Comparison of ENCODE assay signal across 11 mouse cellular contexts in genomic region chr2:101172806-101173205, GRCm38 (mm10).
A peak's percentile ranks its signal among the peaks of the same experiment; 100 is the strongest.
DNase-seq lines count a peak whose midpoint lies in the region; ATAC-seq and TF ChIP-seq lines count a peak whose summit lies in the region.
"Had no signal": no experiment of that assay in that cellular context is flagged by ENCODE, and none has a peak within 500 bp of the region (broad histone marks: within the 10 kb centered on the region; RNA-seq: fewer than 3 reads in every experiment).

No protein-coding gene starts in this region.

- no peak for DNase-seq in stomach, postnatal 0 days (ENCODE audit: low spot score)
- peak; percentile 39 to 58 for DNase-seq in frontal cortex, adult 2 months (ENCODE audit: extremely low spot score in 1 of 2, low spot score in 1 of 2)
- DNase-seq in mesoderm, embryonic 11.5 days (ENCODE audit: low read depth, low spot score): peak; percentile 83
- no peak for DNase-seq in gastrocnemius, adult 8-10 months (ENCODE audit: low spot score in 2 of 2)
- DNase-seq in testis, postnatal 14 days (ENCODE audit: low spot score): no peak
- DNase-seq in heart, postnatal 25 days (ENCODE audit: low spot score): no peak
- no peak for DNase-seq in heart, adult 11 months
- DNase-seq: lung, postnatal 4 days had no signal

- no peak overlapping the region for H3K4me2 ChIP-seq in stomach, embryonic 14.5 days (replicated peaks; ENCODE audit: low read depth, low read length)
- no peak overlapping the region for H3K4me2 ChIP-seq in stomach, postnatal 0 days (replicated peaks; ENCODE audit: low read depth)
- H3K4me2 ChIP-seq: embryonic facial prominence, embryonic 13.5 days; stomach, embryonic 15.5 days had no signal

- no peaks in the 10 kb centered on the region for H3K36me3 ChIP-seq in stomach, embryonic 14.5 days (ENCODE audit: control insufficient read depth, insufficient read depth, low read length)
- no peaks in the 10 kb centered on the region for H3K36me3 ChIP-seq in stomach, postnatal 0 days (ENCODE audit: control insufficient read depth, insufficient read depth, low read length)
- H3K36me3 ChIP-seq: embryonic facial prominence, embryonic 13.5 days; stomach, embryonic 15.5 days had no signal

- intact Hi-C loops in heart, postnatal 25 days (cut with DNase I): no loop called here

- ATAC-seq in stomach, embryonic 14.5 days (ENCODE audit: insufficient number of reproducible peaks, insufficient read depth, low FRiP score, low read depth): peak; percentile 37; the same call in 1 of the 2 replicates
- ATAC-seq in stomach, postnatal 0 days (ENCODE audit: low FRiP score, low TSS enrichment): no peak

- no peak for TF ChIP-seq EP300 in stomach, postnatal 0 days (optimal IDR thresholded peaks at IDR 0.05)

- 0 out of 2 replicates have a peak, but pooled peaks cover 3% of the 10 kb centered on the region for H3K4me1 ChIP-seq in stomach, embryonic 14.5 days (ENCODE audit: control insufficient read depth, insufficient read depth, low read length)
- no peaks in the 10 kb centered on the region for H3K4me1 ChIP-seq in stomach, postnatal 0 days (replicated peaks; ENCODE audit: control insufficient read depth, insufficient read depth)
- H3K4me1 ChIP-seq: embryonic facial prominence, embryonic 13.5 days; stomach, embryonic 15.5 days had no signal

- TF ChIP-seq CTCF in stomach, postnatal 0 days (IDR thresholded peaks at IDR 0.05; ENCODE audit: low read depth): no peak

- no peak overlapping the region for H3K4me3 ChIP-seq in stomach, embryonic 14.5 days (ENCODE audit: low read depth, low read length)
- no peak overlapping the region for H3K4me3 ChIP-seq in stomach, postnatal 0 days (ENCODE audit: low read depth, low read length)
- H3K4me3 ChIP-seq: embryonic facial prominence, embryonic 13.5 days; stomach, embryonic 15.5 days had no signal

- H3K27ac ChIP-seq in stomach, embryonic 14.5 days (ENCODE audit: low read length): no peak overlapping the region
- no peak overlapping the region for H3K27ac ChIP-seq in stomach, postnatal 0 days (replicated peaks)
- H3K27ac ChIP-seq: embryonic facial prominence, embryonic 13.5 days; stomach, embryonic 15.5 days had no signal

- no peak overlapping the region for H3K9ac ChIP-seq in stomach, embryonic 14.5 days (replicated peaks; ENCODE audit: low read depth, low read length)
- no peak overlapping the region for H3K9ac ChIP-seq in stomach, postnatal 0 days (ENCODE audit: low read length)
- H3K9ac ChIP-seq: embryonic facial prominence, embryonic 13.5 days; stomach, embryonic 15.5 days had no signal

- 29% methylated on average over 6 of the region's 6 CpGs for WGBS in stomach, embryonic 14.5 days
- 25% methylated on average over 6 of the region's 6 CpGs for WGBS in stomach, postnatal 0 days

- no peaks in the 10 kb centered on the region for H3K27me3 ChIP-seq in stomach, embryonic 14.5 days (ENCODE audit: control insufficient read depth, insufficient read depth, low read length)
- H3K27me3 ChIP-seq in stomach, postnatal 0 days (ENCODE audit: control insufficient read depth, insufficient read depth, low read length): no peaks in the 10 kb centered on the region
- H3K27me3 ChIP-seq: embryonic facial prominence, embryonic 13.5 days; stomach, embryonic 15.5 days had no signal

- H3K9me3 ChIP-seq in stomach, embryonic 14.5 days (ENCODE audit: control insufficient read depth, low read depth, low read length): no peaks in the 10 kb centered on the region
- H3K9me3 ChIP-seq in stomach, postnatal 0 days (ENCODE audit: control insufficient read depth, low read length): no peaks in the 10 kb centered on the region
- H3K9me3 ChIP-seq: embryonic facial prominence, embryonic 13.5 days; stomach, embryonic 15.5 days had no signal

Comparison
In these comparisons a context has a peak if more than half of its experiments do, and no peak if none do; other contexts are left out.
1. DNase-seq: peak in frontal cortex, adult 2 months (2 of 2) and mesoderm, embryonic 11.5 days (single experiment); none in stomach, postnatal 0 days (single experiment), gastrocnemius, adult 8-10 months (0 of 2), testis, postnatal 14 days (single experiment), heart, postnatal 25 days (single experiment) and heart, adult 11 months (single experiment).